Mouse (Mus musculus): ENCODE data around the gene Srsf9.

DNA sequence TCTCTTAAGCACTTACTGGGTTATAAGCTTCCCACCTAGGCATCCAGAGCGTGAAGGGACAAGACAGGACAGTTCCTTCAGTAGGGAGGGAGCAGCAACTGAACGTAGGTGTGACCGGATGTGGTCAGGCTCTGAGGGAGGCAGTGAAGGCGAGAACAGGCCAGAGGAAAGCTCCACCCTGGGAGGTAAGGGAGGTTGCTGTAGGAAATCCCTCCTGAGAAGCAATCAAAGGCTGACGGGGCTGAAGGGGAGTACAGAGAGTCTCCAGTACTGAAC lies 13.4 kb upstream of the Srsf9 start:
- TF ChIP-seq EP300 (IDR thresholded peaks at IDR 0.05; ENCODE audit: low read depth) = no peak
- no peak for TF ChIP-seq CTCF (IDR thresholded peaks at IDR 0.05; ENCODE audit: low read depth)
